Mouse (Mus musculus) brown adipose tissue, adult 24 weeks (tissue): Measurements from ENCODE around the gene Mif. TPM values are rescaled to one million over a fixed set of nuclear protein-coding genes. Genes with fewer than 3 reads are reported as not detected.
A peak's percentile ranks its signal among the peaks of the same experiment; 100 is the strongest.

Source experiments
- H3K27ac ChIP-seq: fragments of 200-500 bp; replicated peaks from 2 replicates; pipeline ENCODE4 v1.5.1; 2012; ENCODE audit warnings: low read depth, mild to moderate bottlenecking, low read length
- H3K4me1 ChIP-seq: fragments of 200-500 bp; 2 replicates; pipeline ENCODE4 v1.6.1; 2012; ENCODE audit warnings: low read length, mixed read lengths; ENCODE audit not compliant: control insufficient read depth, insufficient read depth, insufficient read length
- H3K4me3 ChIP-seq: fragments of 200-500 bp; 2 replicates; pipeline ENCODE4 v1.5.1; 2012; ENCODE audit warnings: low read depth, mild to moderate bottlenecking, low read length, moderate library complexity; ENCODE audit not compliant: insufficient read depth
- polyA plus RNA-seq: library from polyadenylated mRNA; stranded (reverse); fragments of >200 nt; gene quantifications from 2 replicates; pipeline ENCODE4 v1.2.4, GENCODE M21; 2012; ENCODE audit not compliant: missing spikeins, insufficient read depth, insufficient read length

Mif gene
- polyA plus RNA-seq, 1 experiment: 129 TPM

GRCm38 (mm10) chr10:75834721-75835120, 25.3 kb downstream of the Mif start:
- H3K4me1 ChIP-seq: peaks cover 9% of the 10 kb centered on the region; the same call in 1 of the 2 replicates
- H3K4me3 ChIP-seq: peak overlapping the region; percentile 78
- peak overlapping the region; percentile 96 for H3K27ac ChIP-seq

GRCm38 (mm10) chr10:75834250-75834649, 25.8 kb downstream of the Mif start:
- Histone ChIP-seq H3K4me3 (peak overlapping the region; percentile 78), H3K4me1 (peaks cover 9% of the 10 kb centered on the region; the same call in 1 of the 2 replicates), H3K27ac (peak overlapping the region; percentile 96)

- peak overlapping the region; percentile 78 for H3K4me3 ChIP-seq
- H3K4me1 ChIP-seq: peaks cover 12% of the 10 kb centered on the region; the same call in 1 of the 2 replicates
- peak overlapping the region; percentile 96 for H3K27ac ChIP-seq
Observed at GRCm38 (mm10) chr10:75833456-75834080, 26.5 kb downstream of the Mif start.

- H3K4me3 ChIP-seq: peak overlapping the region; percentile 78
- H3K27ac ChIP-seq: peak overlapping the region; percentile 96; the same call in 1 of the 2 replicates
- peaks cover 10% of the 10 kb centered on the region for H3K4me1 ChIP-seq
Observed at GRCm38 (mm10) chr10:75832272-75832895, 27.7 kb downstream of the Mif start.

GRCm38 (mm10) chr10:75830275-75830670, 29.8 kb downstream of the Mif start:
- no peak overlapping the region; the same call in 1 of the 2 replicates for H3K27ac ChIP-seq

GRCm38 (mm10) chr10:75829529-75830274, 30.3 kb downstream of the Mif start:
- H3K4me1 ChIP-seq: peaks cover 12% of the 10 kb centered on the region
- H3K4me3 ChIP-seq: no peak overlapping the region
- H3K27ac ChIP-seq: no peak overlapping the region

More at GRCm38 (mm10) chr10:75830275-75830670, 29.8 kb downstream of the Mif start:
- H3K4me3 ChIP-seq: no peak overlapping the region
- peaks cover 12% of the 10 kb centered on the region for H3K4me1 ChIP-seq

GRCm38 (mm10) chr10:75828500-75828931, 31.5 kb downstream of the Mif start:
- Histone ChIP-seq H3K27ac (peak overlapping the region; percentile 76), H3K4me3 (no peak overlapping the region), H3K4me1 (peaks cover 12% of the 10 kb centered on the region)

- Histone ChIP-seq H3K4me3 (no peak overlapping the region), H3K4me1 (peaks cover 12% of the 10 kb centered on the region), H3K27ac (0 out of 2 replicates have a peak overlapping the region, but pooled peaks have one; percentile 6)
Observed at GRCm38 (mm10) chr10:75827668-75828360, 32.2 kb downstream of the Mif start.

- Histone ChIP-seq H3K4me1 (peaks cover 12% of the 10 kb centered on the region), H3K27ac (no peak overlapping the region), H3K4me3 (no peak overlapping the region)
Observed at GRCm38 (mm10) chr10:75824530-75824929, 35.5 kb downstream of the Mif start.

GRCm38 (mm10) chr10:75823782-75824181, 36.3 kb downstream of the Mif start:
- Histone ChIP-seq H3K4me3 (no peak overlapping the region), H3K4me1 (peaks cover 11% of the 10 kb centered on the region), H3K27ac (no peak overlapping the region)

GRCm38 (mm10) chr10:75822443-75822842, 37.6 kb downstream of the Mif start, which contains the start of gene Gstt4:
Gene Gstt4, minus strand, starts transcription at chr10:75822543.
- H3K4me1 ChIP-seq: peaks cover 3% of the 10 kb centered on the region
- no peak within 1 kb of the TSS for H3K4me3 ChIP-seq
- H3K27ac ChIP-seq: no peak within 1 kb of the TSS

GRCm38 (mm10) chr10:75819882-75820281, 40.2 kb downstream of the Mif start:
- Histone ChIP-seq H3K4me1 (peaks cover 2% of the 10 kb centered on the region; the same call in 1 of the 2 replicates), H3K27ac (no peak overlapping the region), H3K4me3 (no peak overlapping the region)

GRCm38 (mm10) chr10:75818641-75819040, 41.4 kb downstream of the Mif start:
- Histone ChIP-seq H3K4me1 (peaks cover 2% of the 10 kb centered on the region; the same call in 1 of the 2 replicates), H3K27ac (no peak overlapping the region), H3K4me3 (no peak overlapping the region)
